Mouse (Mus musculus) left cerebral cortex, postnatal 14 days (tissue): ENCODE measurements around the gene Parp12. TPM values are rescaled to one million over a fixed set of nuclear protein-coding genes. Genes with fewer than 3 reads are reported as not detected.

Experiments used
- DNase-seq, 2 experiments: peaks; one replicate each; pipeline ENCODE4 v3.0.0; 2021 to 2022; ENCODE audit warnings: low spot score in 2 of 2, mixed read lengths in 1 of 2
- intact Hi-C: fragments of 180-260 bp; cut with DNase I; formaldehyde crosslinking; loops from one replicate; pipeline ENCODE4 v1.15.1; 2025
- long read RNA-seq, 2 experiments: library from polyadenylated mRNA; stranded (forward); transcript quantifications; one replicate each; pipeline ENCODE4 v2.0.0; 2021
- total RNA-seq, 2 experiments: library from RNA; stranded (reverse); gene quantifications; 2 replicates each; pipeline ENCODE4 v1.2.3; 2021

The Parp12 gene
- total RNA-seq, result 1 to 10 TPM; 3.3 to 3.6 TPM
- long read RNA-seq, experiment 1, transcript Parp12-201 (12 exons, 3,231 nt), result major isoform, 9 of 12 reads
- long read RNA-seq, experiment 1, partial matches to known transcripts, result 2 of 12 reads
- long read RNA-seq, experiment 1, other reads (novel, unspliced or antisense), result 1 of 12 reads
- long read RNA-seq, experiment 2, partial matches to known transcripts, result 0 of 3 reads
- long read RNA-seq, experiment 2, other reads (novel, unspliced or antisense), result 0 of 3 reads

DNA sequence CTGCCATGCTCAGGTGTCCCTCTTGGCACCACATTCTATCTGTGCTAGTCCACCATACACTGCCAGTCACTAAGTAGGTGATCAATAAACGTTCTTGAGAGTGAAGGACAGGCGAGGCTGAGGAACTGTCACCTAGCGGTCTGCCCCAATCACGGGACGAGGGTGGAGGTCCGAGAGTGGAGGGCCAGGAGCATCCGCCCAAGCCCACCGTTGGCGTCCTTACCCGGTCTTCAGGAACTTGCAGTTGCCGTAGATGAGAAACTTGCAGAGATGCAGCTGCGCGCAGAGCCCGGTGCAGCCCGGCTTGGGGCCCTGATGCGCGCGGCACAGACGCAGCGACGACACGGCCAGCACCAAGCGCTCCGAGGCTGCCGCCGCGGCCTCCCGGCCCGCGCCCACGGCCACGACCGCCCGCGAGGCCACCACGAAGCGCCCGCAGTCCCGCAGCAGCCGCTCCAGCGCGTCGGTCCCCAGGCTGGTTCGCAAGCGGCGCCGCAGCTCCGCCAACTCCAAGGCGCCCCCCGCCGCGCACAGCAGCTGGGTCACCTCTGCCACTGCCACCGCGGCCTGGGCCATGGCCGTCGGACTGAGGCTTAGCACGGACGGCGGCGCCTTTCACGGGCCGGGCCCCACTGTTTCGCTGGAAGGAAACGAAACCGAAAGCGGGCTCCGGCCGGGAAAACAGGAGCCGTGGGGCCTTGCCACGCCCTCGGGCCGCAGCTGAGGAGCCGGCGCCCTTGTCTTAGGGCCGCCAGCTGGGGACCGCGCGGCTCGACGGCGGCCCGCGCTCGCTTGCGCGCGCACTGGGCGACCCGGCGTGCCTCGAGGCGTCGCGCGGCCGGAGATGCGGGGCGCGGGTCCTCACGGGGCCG lies at the start of gene Parp12:
Gene Parp12 (minus strand): TSS at position 766 of the 872 bp plus-strand sequence.
- peak; percentile 29 to 48 for DNase-seq
- intact Hi-C loops, result no loop called here

DNA sequence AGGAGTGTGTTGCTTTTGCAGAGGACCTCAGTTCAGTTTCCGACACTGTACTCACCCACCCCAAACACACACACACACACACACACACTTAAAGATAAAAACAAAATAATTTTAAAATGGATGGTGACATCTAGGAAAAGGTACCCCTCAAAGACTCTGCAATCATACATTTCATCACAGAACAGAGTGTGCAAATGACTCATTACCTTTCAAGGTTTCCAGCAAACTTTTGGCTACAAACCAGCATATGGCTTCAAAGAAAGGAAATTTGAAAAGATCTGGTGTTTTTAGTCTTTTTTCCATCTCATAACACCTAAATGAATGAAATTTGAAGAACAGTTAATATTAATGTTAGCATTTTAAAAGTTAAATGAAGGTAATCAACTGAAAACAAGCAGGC lies 46.7 kb upstream of the Parp12 start:
- no peak for DNase-seq
- intact Hi-C loops, result no loop called here

DNA sequence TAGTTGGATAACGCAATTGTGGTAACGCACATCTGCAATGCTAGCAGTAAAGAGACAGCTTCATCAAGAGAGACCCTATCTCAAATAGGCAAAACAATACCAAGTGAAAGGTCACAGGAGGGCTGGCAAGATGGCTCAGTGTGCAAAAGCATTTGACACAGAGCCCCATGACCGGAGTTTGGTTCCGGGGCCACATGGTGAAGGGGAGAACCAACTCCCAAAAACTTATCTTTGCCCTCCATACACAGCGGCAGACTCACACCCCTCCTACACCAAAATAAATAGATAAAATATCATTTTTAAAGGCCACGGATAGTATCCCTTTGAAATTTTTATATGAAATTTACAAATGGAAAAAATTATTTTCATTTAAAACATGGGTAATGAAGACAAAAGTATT lies 43.8 kb upstream of the Parp12 start:
- intact Hi-C loops, result no loop called here
- no peak for DNase-seq

DNA sequence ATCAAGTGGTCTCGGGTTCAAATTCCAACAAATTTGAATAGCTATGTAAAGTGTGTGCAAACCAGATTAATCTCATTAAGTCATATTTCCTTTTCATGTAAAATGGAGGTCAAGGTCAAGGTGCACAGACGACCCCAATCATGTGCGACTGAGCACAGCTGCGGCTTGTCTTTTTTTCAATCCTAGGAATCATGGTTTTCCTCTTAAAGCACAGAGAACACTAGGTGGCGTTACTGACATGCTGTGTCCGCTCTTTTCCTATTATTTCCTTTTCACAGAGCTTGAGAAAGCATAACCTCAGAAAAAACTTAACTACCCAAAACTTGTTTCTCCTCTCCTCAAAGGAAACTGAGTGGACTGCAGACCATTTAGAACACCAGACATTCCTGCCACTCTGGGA lies 27.9 kb upstream of the Parp12 start:
- intact Hi-C loops, result loop anchor here (2.0 kb wide), 1 partner anchor 199 kb away; no protein-coding TSS in a partner anchor
- DNase-seq, result peak in 1 of 2 experiments; percentile 30

DNA sequence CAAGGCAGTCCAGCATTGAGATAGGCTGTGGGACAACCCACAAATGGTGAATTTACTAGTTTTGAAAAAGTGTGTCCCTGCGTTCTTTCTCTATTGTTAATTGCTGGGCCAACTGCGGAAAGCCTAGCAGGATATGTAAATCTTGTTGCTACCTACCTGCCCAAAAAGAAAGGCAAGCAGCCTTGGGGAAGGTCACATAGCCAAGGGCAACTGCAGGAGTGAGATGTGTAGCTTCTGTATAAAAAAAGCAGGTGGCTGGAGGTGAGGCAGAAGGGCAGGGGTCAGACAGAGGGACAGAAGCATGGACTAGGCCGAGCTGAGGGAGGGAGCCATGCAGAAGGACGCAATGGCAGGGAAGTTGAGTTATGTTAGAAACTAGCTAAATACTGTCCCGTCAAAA lies 14.4 kb upstream of the Parp12 start:
- DNase-seq, result no peak
- intact Hi-C loops, result no loop called here

DNA sequence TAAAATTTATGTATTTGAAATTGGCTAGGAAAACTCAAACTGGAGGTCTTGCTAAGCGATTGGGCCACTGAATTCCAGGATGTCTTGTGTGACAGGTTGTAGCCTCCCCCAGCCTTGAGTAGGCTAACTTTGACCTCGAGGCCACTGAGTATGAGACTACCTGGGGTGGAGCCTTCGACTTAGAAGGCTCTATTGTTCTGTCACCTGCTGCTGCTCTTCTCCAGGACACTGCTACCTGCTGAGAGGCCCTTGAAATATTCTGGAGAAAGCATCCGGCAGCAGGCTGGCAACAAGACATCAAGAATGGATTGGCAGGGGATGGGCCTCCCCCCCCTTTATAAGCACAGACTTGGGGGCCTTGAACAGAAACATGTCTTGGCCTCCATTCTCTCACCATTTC lies 13.3 kb upstream of the Parp12 start:
- DNase-seq, result no peak
- intact Hi-C loops, result no loop called here

DNA sequence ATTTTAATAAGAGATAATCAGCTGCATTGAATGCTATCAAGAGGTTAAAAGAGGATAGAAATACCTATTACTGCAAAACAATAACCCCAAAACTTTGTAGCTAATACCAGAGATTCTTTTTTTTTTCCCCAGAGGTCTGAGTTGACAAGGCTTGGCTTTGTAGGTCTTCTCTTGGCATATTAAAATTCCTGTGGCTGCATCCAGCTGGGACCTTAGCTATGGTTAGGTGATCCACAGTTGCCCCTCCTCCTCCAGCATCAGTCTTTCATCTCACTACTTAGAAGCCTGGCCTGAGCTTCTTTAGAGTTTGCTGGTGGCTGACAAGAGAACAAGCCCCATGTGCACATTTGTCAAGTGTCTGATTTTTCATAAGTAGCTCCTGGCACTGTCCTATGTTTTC lies 6.6 kb upstream of the Parp12 start:
- intact Hi-C loops, result no loop called here
- DNase-seq, result no peak

DNA sequence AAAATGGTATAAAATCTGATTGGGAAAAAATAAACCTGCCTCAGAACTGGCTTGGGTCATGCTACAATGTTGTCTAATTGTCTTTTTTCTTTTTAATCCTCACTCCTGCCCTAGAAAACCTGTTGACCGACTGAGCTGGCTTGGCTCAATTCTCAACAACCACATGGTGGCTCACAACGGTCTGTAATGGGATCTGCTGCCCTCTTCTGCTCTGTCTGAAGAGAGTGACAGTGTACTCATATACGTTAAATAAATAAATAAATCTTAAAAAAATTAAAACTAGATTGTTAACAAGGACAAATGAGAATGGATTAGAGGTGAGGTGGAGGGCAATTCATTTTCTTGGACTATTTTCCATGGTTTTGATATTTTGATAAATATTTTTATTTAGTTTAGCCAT lies 2.5 kb upstream of the Parp12 start:
- DNase-seq, result no peak

DNA sequence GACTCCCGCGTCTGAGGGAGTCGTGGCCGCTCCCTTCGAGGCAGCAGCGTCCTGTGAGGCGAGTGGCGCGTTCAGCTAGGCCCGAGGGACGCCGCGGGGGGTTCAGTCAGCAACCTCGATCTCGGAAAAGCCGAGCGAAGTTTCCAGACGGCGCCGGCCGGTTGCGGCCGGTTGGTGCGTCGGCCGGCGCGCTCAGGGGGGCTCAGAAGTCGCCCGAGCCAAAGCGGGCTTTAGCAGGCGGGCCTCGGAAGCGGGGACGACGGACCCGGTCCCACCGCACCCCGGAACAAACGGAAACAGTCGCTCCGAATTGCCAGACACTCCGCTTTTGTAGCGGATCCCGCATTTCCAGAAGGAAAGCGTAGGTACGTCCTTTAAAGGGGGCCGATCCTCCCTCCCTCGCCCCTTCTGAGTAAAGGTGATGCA lies 320 bp upstream of the Parp12 start:
- no peak for DNase-seq
- intact Hi-C loops, result no loop called here

More for the DNA sequence above, 2.5 kb upstream of the Parp12 start:
- intact Hi-C loops, result no loop called here

DNA sequence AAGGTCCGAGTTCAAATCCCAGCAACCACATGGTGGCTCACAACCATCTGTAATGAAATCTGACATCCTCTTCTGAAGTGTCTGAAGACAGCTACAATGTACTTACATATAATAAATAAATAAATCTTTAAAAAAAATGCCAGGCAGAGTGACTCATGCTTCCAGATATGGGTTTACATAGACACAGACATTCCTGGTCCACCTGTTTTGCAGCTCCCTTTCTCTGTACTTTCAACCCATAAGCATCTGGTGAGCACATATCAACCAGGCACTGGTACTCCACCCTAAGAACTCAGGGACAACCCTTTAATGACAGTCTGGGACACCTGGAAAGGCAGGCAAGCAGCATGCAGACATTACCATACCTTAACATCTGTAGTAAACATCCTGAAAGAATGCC lies 2.7 kb downstream of the Parp12 start:
- intact Hi-C loops, result no loop called here
- DNase-seq, result no peak

DNA sequence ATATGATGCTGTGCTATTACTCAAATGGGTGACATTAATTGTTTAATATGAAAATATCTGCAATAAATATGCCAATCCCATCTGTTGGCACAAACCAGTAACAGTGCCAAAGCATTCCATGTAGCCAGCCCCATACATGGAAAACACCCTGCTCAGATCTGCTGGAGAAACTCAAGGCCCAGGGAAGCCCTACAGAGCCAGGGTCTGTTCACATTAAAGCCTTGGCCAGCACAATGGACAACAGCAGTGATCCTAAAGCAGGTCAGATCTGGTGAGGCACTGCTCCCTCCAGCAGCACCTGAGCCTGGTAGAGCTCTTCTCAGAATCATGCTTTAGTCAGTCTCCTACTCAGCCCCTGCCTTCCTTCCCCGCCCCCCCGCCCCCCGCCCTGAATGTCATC lies 5.0 kb downstream of the Parp12 start:
- no peak for DNase-seq
- intact Hi-C loops, result no loop called here

DNA sequence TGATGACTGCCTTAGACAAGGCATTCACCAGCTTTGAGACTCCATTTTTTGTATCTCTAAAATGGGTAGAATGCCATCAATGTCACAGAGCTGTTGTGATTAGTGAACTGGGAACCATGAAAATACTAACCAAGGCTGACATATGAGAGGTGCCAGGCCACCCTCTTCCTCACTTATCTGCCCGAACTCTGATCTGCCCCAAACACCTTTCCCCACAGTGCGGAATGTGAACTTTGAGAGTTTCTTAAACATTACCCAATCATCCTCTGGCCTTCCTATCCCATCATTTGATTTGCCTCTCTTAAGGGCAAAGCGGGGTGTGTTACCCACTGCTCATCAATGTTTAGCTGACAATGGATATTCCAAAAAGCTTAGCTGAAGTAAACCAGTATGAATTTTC lies 5.4 kb downstream of the Parp12 start:
- intact Hi-C loops, result no loop called here

DNA sequence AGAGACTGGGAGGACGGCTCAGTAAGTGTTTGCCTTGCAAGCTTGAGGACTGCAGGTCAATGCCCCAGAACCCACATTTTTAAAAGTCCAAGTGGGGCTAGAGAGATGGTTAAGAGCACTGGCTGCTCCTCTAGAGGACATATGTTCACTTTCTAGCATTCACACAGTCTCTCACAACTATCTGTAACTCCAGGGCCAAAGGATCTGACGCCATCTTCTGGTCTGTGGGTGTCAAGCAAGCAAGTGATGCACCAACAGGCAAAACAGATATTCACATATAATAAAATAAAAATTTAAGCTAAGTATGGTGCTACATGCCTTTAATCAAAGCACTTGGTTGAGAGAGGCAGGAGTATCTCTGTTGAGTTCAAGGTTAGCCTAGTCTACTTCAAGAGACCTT lies 11.3 kb downstream of the Parp12 start:
- intact Hi-C loops, result no loop called here
- no peak for DNase-seq

More for the DNA sequence above, 5.4 kb downstream of the Parp12 start:
- DNase-seq, result no peak

DNA sequence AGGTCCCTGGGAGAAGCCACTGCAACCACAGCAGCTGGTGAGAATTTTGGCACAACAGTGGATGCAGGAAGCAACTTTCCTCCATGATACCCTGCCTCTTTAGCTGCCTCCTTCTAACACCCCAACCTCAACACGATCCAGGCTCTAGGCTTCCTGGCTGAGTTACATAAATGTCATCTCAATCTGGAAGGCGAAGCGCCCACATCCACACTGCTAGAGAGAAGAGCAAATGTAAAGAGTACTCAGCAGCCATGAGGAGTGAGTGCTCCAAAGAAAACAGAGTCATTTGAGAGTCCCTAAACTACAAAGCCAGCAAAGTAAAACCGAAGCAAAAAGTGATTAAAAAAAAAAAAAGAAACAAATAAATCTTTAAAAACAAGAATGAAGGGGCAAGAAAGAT lies 13.5 kb downstream of the Parp12 start:
- no peak for DNase-seq
- intact Hi-C loops, result no loop called here

DNA sequence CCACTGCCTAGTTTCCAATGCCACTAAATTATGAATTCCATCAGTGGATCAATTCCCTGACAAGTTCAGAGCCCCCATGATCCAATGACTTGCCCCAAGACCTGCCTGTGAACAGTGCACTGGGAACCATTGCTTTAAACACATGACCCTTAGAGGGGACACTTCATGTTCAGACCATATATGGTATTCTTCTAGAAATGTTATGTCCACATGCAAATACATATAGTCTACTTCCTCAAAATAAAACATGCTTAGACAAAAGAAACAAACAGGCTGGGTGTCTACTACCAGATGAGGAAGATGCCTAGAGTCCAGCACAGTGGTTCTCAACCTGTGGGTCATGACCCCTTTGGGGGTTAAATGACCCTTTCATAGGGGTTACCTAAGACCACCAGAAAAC lies 41.7 kb downstream of the Parp12 start:
- intact Hi-C loops, result no loop called here
- no peak for DNase-seq

DNA sequence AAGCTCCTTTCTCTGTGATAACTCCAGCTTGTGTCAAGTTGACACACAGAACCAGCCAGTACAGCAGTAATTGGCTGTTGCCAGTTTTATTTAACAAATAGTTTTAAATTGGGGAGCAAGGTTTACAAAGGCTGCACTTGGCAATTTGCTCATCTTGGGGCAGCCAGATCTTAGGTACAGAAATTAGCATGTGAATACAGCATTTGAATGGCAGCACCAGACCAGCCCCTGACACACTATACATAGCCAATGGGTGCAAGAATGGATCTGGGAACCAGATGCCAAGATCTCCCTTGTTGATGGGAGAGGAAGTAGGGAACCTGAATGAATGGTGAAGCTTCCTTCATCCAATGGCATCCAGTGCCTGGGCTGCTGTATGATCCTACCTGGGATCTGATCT lies 44.0 kb downstream of the Parp12 start:
- no peak for DNase-seq
- intact Hi-C loops, result no loop called here

DNA sequence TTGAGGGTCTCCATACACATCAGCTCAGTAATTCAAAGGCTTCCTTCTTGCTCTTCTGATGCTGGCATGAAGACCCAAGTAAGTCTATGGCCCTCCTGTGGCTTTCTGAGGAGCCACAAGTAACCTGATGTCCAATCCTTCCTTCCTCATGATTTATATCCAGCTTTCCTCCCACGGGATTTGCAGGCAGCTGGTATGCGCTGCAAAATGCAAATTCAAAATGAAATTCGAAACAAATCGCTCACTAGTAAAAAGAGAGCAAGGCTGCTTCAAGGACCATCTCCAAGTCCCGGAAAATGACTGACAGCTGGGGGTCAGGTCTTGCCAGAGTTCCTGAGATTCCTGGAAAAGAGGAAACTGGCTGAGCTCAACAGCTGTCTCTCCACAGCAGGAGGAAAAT lies 45.5 kb downstream of the Parp12 start:
- intact Hi-C loops, result no loop called here
- DNase-seq, result peak in 1 of 2 experiments; percentile 66

DNA sequence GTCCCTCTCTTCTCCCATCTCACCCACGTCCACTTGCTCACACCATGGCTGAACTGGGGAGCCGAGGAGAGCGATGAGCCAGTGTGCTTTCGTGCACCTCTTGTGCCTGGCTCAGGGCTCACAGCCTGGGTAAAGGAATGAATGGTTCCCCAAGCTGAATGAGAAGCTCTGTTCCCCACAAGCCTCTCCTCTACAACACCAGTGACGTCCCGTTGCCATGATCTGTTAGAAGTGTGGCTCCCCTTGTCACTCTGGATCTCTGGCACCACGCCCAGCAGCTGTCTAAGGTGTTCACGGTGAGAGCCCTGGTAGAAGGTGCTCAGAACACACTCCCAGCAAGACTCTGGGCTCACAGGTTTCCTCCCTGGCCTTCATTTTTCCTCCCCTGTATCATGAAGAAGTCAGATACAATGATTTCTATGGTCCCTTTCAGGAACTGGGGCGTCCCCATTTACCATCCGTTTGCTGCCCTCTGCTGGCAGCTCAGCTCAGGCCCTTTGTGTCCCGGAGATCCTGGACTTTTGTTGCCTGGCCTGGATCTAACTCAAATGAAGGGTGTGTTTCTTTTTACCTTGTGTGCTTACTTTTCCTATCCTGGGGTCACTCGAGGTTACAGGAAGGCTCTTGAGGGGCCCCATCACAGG lies 51.1 kb downstream of the Parp12 start:
- intact Hi-C loops, result loop anchor here (1.0 to 5.0 kb wide), 3 partner anchors 192 to 415 kb away; partner anchors contain the start of gene Tbxas1
- peak; percentile 84 to 90 for DNase-seq

DNA sequence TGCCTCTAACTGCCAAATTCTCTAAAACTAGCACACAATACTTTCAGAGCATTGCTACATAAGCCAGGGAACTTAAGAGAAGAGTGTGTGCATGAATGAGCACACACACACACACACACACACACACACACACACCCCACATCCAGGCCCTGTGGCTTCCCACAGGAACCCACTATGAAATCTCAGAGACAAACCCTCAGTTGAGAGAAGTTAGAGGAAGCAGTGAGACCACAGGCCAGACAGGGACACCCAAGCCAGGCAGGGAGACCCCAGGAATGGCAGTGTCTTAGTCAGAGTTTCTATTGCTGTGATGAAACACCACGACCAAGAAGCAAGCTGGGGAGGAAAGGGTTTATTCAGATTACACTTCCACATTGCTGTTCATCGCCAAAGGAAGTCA lies 54.6 kb downstream of the Parp12 start:
- intact Hi-C loops, result no loop called here
- DNase-seq, result no peak

DNA sequence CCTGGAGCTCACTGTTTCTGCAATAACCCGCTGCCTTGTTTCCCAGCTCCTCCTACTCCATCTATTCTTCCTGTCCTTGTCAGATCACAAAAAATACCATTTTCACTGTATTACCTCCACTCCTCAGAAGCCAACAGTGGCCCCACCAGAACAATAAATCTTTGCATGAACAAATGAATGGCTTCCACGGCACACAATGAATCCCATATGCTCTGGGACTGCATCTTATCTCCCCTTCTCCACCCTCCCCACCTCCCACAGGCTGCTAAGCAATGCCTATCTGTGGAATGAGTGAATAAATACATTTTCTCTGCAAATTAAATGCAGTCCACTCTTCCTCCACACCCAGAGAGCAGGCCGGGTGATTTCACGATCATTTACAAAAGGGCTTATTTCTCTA lies 57.0 kb downstream of the Parp12 start:
- intact Hi-C loops, result no loop called here
- DNase-seq, result no peak
